Mouse (Mus musculus) heart, postnatal 36 days (tissue): ENCODE data around the gene Fam110a. TPM values are rescaled to one million over a fixed set of nuclear protein-coding genes. Genes with fewer than 3 reads are reported as not detected.

ENCODE experiments used
- DNase-seq, 2 experiments: peaks; one replicate each; pipeline ENCODE4 v3.0.0; 2021 to 2022
- intact Hi-C: fragments of 180-260 bp; cut with DNase I; formaldehyde crosslinking; loops from one replicate; pipeline ENCODE4 v1.15.1; 2025
- total RNA-seq, 2 experiments: library from RNA; stranded (reverse); gene quantifications; 2 replicates each; pipeline ENCODE4 v1.2.3; 2021

Gene Fam110a
- total RNA-seq, result 1 to 10 TPM; 3.4 to 5.7 TPM

- intact Hi-C loops, result no loop called here
These were observed at the start of gene Fam110a for GRCm38 (mm10) chr2:151979470-151980354. Gene Fam110a, minus strand, starts transcription at chr2:151980219.

GRCm38 (mm10) chr2:152029252-152030082 is 49.4 kb upstream of the Fam110a start:
- intact Hi-C loops, result loop anchor here (1.0 to 5.0 kb wide), 4 partner anchors 58 to 339 kb away; no protein-coding TSS in a partner anchor
- DNase-seq, result peak; percentile 85 to 91

More at GRCm38 (mm10) chr2:151979470-151980354, at the start of gene Fam110a:
- peak; percentile 89 to 91 for DNase-seq

- DNase-seq, result no peak
- intact Hi-C loops, result loop anchor here (5.0 kb wide), 1 partner anchor 62 kb away; no protein-coding TSS in a partner anchor
These were observed 44.9 kb upstream of the Fam110a start for GRCm38 (mm10) chr2:152024883-152025422.

- intact Hi-C loops, result no loop called here
- no peak for DNase-seq
These were observed 42.0 kb upstream of the Fam110a start for GRCm38 (mm10) chr2:152022022-152022421.

- intact Hi-C loops, result no loop called here
- peak; percentile 34 to 56 for DNase-seq
These were observed 40.2 kb upstream of the Fam110a start for GRCm38 (mm10) chr2:152020255-152020654.

- DNase-seq, result peak; percentile 12 to 15
- intact Hi-C loops, result no loop called here
These were observed 36.6 kb upstream of the Fam110a start for GRCm38 (mm10) chr2:152016666-152017065.

GRCm38 (mm10) chr2:152015997-152016396 is 36.0 kb upstream of the Fam110a start:
- DNase-seq, result no peak
- intact Hi-C loops, result no loop called here

- intact Hi-C loops, result no loop called here
These were observed 32.7 kb upstream of the Fam110a start for GRCm38 (mm10) chr2:152012701-152013100.

GRCm38 (mm10) chr2:152012222-152012621 is 32.2 kb upstream of the Fam110a start:
- peak in 1 of 2 experiments; percentile 26 for DNase-seq
- intact Hi-C loops, result no loop called here

More at GRCm38 (mm10) chr2:152012701-152013100, 32.7 kb upstream of the Fam110a start:
- DNase-seq, result no peak

GRCm38 (mm10) chr2:152011724-152012123 is 31.7 kb upstream of the Fam110a start:
- peak in 1 of 2 experiments; percentile 11 for DNase-seq
- intact Hi-C loops, result no loop called here

- DNase-seq, result no peak
- intact Hi-C loops, result no loop called here
These were observed 30.6 kb upstream of the Fam110a start for GRCm38 (mm10) chr2:152010661-152011060.

- intact Hi-C loops, result no loop called here
These were observed 30.2 kb upstream of the Fam110a start for GRCm38 (mm10) chr2:152010251-152010650.

GRCm38 (mm10) chr2:152009061-152009779 is 29.2 kb upstream of the Fam110a start:
- DNase-seq, result no peak
- intact Hi-C loops, result loop anchor here (10.0 kb wide), 1 partner anchor 264 kb away; the partner anchor contains the start of gene Psmf1

More at GRCm38 (mm10) chr2:152010251-152010650, 30.2 kb upstream of the Fam110a start:
- no peak for DNase-seq

GRCm38 (mm10) chr2:152007783-152008182 is 27.8 kb upstream of the Fam110a start:
- peak in 1 of 2 experiments; percentile 22 for DNase-seq

GRCm38 (mm10) chr2:152002529-152002928 is 22.5 kb upstream of the Fam110a start:
- DNase-seq, result no peak

More at GRCm38 (mm10) chr2:152007783-152008182, 27.8 kb upstream of the Fam110a start:
- intact Hi-C loops, result loop anchor here (10.0 kb wide), 1 partner anchor 263 kb away; the partner anchor contains the start of gene Psmf1

GRCm38 (mm10) chr2:152000735-152001134 is 20.7 kb upstream of the Fam110a start:
- no peak for DNase-seq
- intact Hi-C loops, result loop anchor here (10.0 kb wide), 1 partner anchor 256 kb away; the partner anchor contains the start of gene Psmf1

More at GRCm38 (mm10) chr2:152002529-152002928, 22.5 kb upstream of the Fam110a start:
- intact Hi-C loops, result loop anchor here (10.0 kb wide), 1 partner anchor 258 kb away; the partner anchor contains the start of gene Psmf1

- DNase-seq, result no peak
- intact Hi-C loops, result loop anchor here (10.0 kb wide), 1 partner anchor 255 kb away; the partner anchor contains the start of gene Psmf1
These were observed 20.3 kb upstream of the Fam110a start for GRCm38 (mm10) chr2:152000291-152000679.

- DNase-seq, result no peak
- intact Hi-C loops, result loop anchor here (10.0 kb wide), 1 partner anchor 255 kb away; the partner anchor contains the start of gene Psmf1
These were observed 19.8 kb upstream of the Fam110a start for GRCm38 (mm10) chr2:151999669-152000290.

- intact Hi-C loops, result no loop called here
- no peak for DNase-seq
These were observed 18.9 kb upstream of the Fam110a start for GRCm38 (mm10) chr2:151998932-151999331.
